Mouse (Mus musculus): ENCODE measurements at regions not wholly inside any gene's neighbourhood (a gene's known extent, or its start where the extent isn't known, plus 50 kb on each side); places are given as distances from the start of the nearest gene placed in this dataset.

DNA sequence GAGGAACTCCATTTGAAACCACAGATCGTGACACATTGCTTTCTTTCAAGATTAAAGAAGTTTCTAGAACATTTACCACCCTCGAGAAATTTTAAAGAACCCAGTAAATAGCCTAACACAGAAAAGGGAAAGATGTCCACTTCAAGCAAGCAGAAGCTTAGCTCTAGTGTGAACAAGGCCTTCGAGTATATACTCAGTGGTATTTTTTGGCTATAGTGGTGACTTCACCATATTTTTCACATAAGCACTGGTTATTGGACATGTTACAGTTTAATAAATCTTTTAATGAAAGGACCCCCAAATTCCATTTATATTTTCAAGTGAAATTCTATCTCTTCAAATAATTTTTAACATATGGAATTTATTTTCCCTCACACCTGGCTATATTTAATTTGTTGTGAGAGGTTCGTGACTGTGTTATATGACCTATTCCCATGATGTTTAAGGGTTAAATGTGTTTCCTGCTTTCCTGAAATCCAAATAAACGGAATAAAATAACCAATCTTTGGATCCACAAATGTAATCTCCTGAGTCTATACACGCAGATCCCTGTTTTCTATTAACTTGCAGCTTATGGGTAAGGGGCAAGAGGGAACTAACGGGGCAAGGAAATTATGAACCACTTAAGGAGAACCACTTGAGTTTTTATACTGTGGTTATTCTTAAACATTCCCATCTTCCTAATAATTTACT, 60.6 kb upstream of the Tas2r134 start:
- Histone ChIP-seq H3K4me1 (ENCODE audit: insufficient read depth, low read length) (no peaks in the 10 kb centered on the region), H3K4me3 (ENCODE audit: low read depth, low read length) (no peak overlapping the region)
- 80% methylated on average over 7 of the region's 7 CpGs for WGBS

DNA sequence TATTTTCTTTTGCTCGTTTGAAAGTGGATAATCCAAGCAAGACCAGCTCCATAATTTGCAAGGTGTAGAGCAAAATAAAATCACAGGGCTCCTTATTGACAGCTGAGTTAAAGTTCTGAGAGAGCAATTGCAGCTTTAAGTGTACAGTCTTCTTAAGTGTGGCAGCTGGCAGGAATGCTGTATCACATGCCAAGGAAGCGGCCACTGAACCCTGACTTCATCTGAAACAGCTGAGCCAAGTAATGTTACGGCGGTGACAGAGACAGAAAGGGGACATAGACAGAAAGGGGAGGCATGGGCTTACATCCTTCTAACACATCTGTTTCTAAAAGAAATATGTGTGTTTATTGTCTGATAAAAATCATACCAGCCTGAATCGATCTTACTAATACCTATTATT, 63.4 kb upstream of the Tas2r134 start:
- 73% methylated on average over 5 of the region's 5 CpGs for WGBS
- no peaks in the 10 kb centered on the region for H3K36me3 ChIP-seq (ENCODE audit: insufficient read depth, low read length)
- TF ChIP-seq CTCF (IDR thresholded peaks at IDR 0.05) = no peak
- H3K27ac ChIP-seq (ENCODE audit: low read depth, low read length) = no peak overlapping the region
- no peaks in the 10 kb centered on the region for H3K4me1 ChIP-seq (ENCODE audit: insufficient read depth, low read length)
- H3K4me3 ChIP-seq (ENCODE audit: low read depth, low read length) = no peak overlapping the region
- H3K9me3 ChIP-seq (ENCODE audit: low read length) = no peaks in the 10 kb centered on the region
- DNase-seq (ENCODE audit: low spot score) (peak; percentile 30), ATAC-seq (ENCODE audit: low FRiP score) (no peak)
- H3K4me2 ChIP-seq (ENCODE audit: low read depth, low read length, poor library complexity, severe bottlenecking) = no peak overlapping the region
- H3K27me3 ChIP-seq (ENCODE audit: insufficient read depth, low read length) = no peaks in the 10 kb centered on the region
- no peak overlapping the region for H3K9ac ChIP-seq (replicated peaks; ENCODE audit: low read length, poor library complexity, severe bottlenecking)

More for the DNA sequence above, 60.6 kb upstream of the Tas2r134 start:
- TF ChIP-seq CTCF (IDR thresholded peaks at IDR 0.05) = no peak
- ATAC-seq (ENCODE audit: low FRiP score) (no peak), DNase-seq (ENCODE audit: low spot score) (no peak)
- Histone ChIP-seq H3K9ac (replicated peaks; ENCODE audit: low read length, poor library complexity, severe bottlenecking) (no peak overlapping the region), H3K4me2 (ENCODE audit: low read depth, low read length, poor library complexity, severe bottlenecking) (no peak overlapping the region), H3K27ac (ENCODE audit: low read depth, low read length) (no peak overlapping the region), H3K27me3 (ENCODE audit: insufficient read depth, low read length) (no peaks in the 10 kb centered on the region), H3K9me3 (ENCODE audit: low read length) (no peaks in the 10 kb centered on the region), H3K36me3 (ENCODE audit: insufficient read depth, low read length) (no peaks in the 10 kb centered on the region)

DNA sequence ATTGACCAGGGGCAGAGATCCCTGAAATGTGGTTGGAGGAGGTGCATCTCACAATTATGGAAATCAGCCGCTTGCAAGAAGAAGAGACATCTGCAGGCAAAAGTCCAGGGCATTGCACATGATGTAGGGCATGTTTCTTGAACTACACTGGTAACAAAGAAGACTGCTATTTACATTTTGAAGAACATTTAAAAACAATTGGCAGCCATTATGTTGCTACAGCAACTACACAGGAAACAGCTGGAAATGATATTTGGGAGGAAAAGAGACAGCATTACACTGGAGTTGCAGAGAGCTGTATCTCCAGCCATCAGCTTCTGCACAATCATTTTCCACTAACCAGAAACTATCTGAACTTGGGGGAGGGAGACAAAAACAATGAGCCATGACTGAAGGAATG, 64.1 kb upstream of the Tas2r134 start:
- no peak for ATAC-seq (ENCODE audit: low FRiP score)

DNA sequence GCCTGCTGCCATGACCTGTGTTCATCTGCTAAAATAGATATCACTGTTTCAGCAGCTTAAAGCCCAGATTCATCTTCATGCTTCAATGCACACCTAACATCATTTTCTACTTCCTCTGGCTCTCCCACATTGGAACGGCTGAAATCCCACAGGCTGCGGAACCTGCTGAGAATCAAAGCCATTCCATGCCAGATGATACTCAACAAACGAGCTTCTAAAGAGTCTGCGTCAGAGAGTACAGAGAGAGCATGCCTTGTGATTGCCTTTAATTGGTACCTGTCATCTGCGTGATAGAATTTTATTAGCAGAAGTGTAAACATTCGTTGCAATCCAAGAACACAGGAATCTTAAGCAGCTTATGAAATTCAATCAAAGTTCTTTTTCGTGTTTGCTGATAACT, 76.4 kb upstream of the Tas2r134 start:
- ATAC-seq (ENCODE audit: low FRiP score) (no peak), DNase-seq (ENCODE audit: low spot score) (peak; percentile 10)
- H3K9ac ChIP-seq (replicated peaks; ENCODE audit: low read length, poor library complexity, severe bottlenecking) = no peak overlapping the region
- no peaks in the 10 kb centered on the region for H3K4me1 ChIP-seq (ENCODE audit: insufficient read depth, low read length)
- no peaks in the 10 kb centered on the region for H3K36me3 ChIP-seq (ENCODE audit: insufficient read depth, low read length)
- no peaks in the 10 kb centered on the region for H3K27me3 ChIP-seq (ENCODE audit: insufficient read depth, low read length)
- no peak overlapping the region for H3K4me3 ChIP-seq (ENCODE audit: low read depth, low read length)
- TF ChIP-seq CTCF (IDR thresholded peaks at IDR 0.05) = no peak
- H3K4me2 ChIP-seq (ENCODE audit: low read depth, low read length, poor library complexity, severe bottlenecking) = no peak overlapping the region
- no peaks in the 10 kb centered on the region for H3K9me3 ChIP-seq (ENCODE audit: low read length)
- 21% methylated on average over 7 of the region's 7 CpGs for WGBS
- no peak overlapping the region for H3K27ac ChIP-seq (ENCODE audit: low read depth, low read length)

More for the DNA sequence above, 64.1 kb upstream of the Tas2r134 start:
- no peaks in the 10 kb centered on the region for H3K27me3 ChIP-seq (ENCODE audit: insufficient read depth, low read length)
- no peak overlapping the region for H3K9ac ChIP-seq (replicated peaks; ENCODE audit: low read length, poor library complexity, severe bottlenecking)
- no peak overlapping the region for H3K4me3 ChIP-seq (ENCODE audit: low read depth, low read length)
- WGBS = 93% methylated on average over 1 of the region's 1 CpGs
- H3K36me3 ChIP-seq (ENCODE audit: insufficient read depth, low read length) = no peaks in the 10 kb centered on the region
- H3K9me3 ChIP-seq (ENCODE audit: low read length) = no peaks in the 10 kb centered on the region
- TF ChIP-seq CTCF (IDR thresholded peaks at IDR 0.05) = no peak
- H3K27ac ChIP-seq (ENCODE audit: low read depth, low read length) = no peak overlapping the region
- H3K4me1 ChIP-seq (ENCODE audit: insufficient read depth, low read length) = no peaks in the 10 kb centered on the region
- no peak for DNase-seq (ENCODE audit: low spot score)
- H3K4me2 ChIP-seq (ENCODE audit: low read depth, low read length, poor library complexity, severe bottlenecking) = no peak overlapping the region

DNA sequence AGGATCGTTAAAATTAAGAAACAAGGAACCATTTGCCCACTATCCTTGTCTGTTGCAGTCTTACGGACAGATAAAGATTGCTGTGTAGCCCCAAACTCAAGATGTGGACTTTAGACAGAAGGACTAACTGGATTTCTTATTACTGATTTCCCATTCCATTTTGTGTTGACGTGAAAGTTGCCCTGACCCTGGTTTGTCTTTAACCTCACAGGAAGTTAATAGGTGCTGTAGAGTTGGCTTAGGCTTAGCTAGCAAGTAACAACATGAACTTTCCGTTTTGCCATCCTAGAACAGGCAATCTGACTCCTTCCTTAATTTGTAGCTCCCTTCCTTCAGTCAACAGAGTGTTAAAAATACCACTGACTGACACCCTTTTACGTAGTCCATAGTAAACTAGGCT, 78.2 kb upstream of the Tas2r134 start:
- Histone ChIP-seq H3K4me1 (ENCODE audit: insufficient read depth, low read length) (no peaks in the 10 kb centered on the region), H3K4me2 (ENCODE audit: low read depth, low read length, poor library complexity, severe bottlenecking) (no peak overlapping the region), H3K27me3 (ENCODE audit: insufficient read depth, low read length) (no peaks in the 10 kb centered on the region), H3K4me3 (ENCODE audit: low read depth, low read length) (no peak overlapping the region), H3K27ac (ENCODE audit: low read depth, low read length) (no peak overlapping the region), H3K9ac (replicated peaks; ENCODE audit: low read length, poor library complexity, severe bottlenecking) (no peak overlapping the region), H3K9me3 (ENCODE audit: low read length) (no peaks in the 10 kb centered on the region), H3K36me3 (ENCODE audit: insufficient read depth, low read length) (no peaks in the 10 kb centered on the region)
- WGBS = 92% methylated on average over 5 of the region's 5 CpGs
- ATAC-seq (ENCODE audit: low FRiP score) = no peak
- no peak for TF ChIP-seq CTCF (IDR thresholded peaks at IDR 0.05)
- DNase-seq (ENCODE audit: low spot score) = no peak

DNA sequence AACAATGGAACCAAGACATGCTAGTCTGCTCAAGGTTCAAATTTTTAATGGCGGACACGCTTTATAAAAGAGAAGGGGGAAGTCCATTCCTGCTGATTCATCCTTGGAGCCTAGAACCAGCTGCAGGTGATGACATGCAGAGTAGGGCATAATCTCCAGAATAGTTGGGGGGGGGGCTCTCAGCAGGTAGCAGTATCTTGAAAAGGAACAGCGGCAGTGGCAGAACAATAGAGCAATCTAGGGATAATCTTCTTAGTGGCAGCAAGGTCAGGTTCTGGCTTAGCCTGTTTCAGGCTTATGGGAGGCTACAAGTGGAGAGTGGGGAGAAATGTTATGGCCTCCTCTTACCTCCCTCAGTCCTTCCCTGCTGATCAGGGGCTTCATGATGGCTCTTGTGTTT, 81.1 kb upstream of the Tas2r134 start:
- no peak for ATAC-seq (ENCODE audit: low FRiP score)
- no peaks in the 10 kb centered on the region for H3K4me1 ChIP-seq (ENCODE audit: insufficient read depth, low read length)

More for the DNA sequence above, 81.1 kb upstream of the Tas2r134 start:
- no peak for DNase-seq (ENCODE audit: low spot score)
- no peak overlapping the region for H3K9ac ChIP-seq (replicated peaks; ENCODE audit: low read length, poor library complexity, severe bottlenecking)
- no peak overlapping the region for H3K4me2 ChIP-seq (ENCODE audit: low read depth, low read length, poor library complexity, severe bottlenecking)
- WGBS = 61% methylated on average over 3 of the region's 3 CpGs
- no peak for TF ChIP-seq CTCF (IDR thresholded peaks at IDR 0.05)
- H3K27ac ChIP-seq (ENCODE audit: low read depth, low read length) = no peak overlapping the region
- no peak overlapping the region for H3K4me3 ChIP-seq (ENCODE audit: low read depth, low read length)
- no peaks in the 10 kb centered on the region for H3K36me3 ChIP-seq (ENCODE audit: insufficient read depth, low read length)
- no peaks in the 10 kb centered on the region for H3K9me3 ChIP-seq (ENCODE audit: low read length)
- no peaks in the 10 kb centered on the region for H3K27me3 ChIP-seq (ENCODE audit: insufficient read depth, low read length)

Data from midbrain, postnatal 0 days (tissue).